Comparison of ENCODE assay signal across 13 mouse cellular contexts in genomic region chr2:105679331-105679730, GRCm38 (mm10). TPM values are rescaled to one million over a fixed set of nuclear protein-coding genes. Genes with fewer than 3 reads are reported as not detected.
DNase-seq lines count a peak whose midpoint lies in the region; ATAC-seq and TF ChIP-seq lines count a peak whose summit lies in the region.
"Had no signal": no experiment of that assay in that cellular context is flagged by ENCODE, and none has a peak within 500 bp of the region (broad histone marks: within the 10 kb centered on the region; RNA-seq: fewer than 3 reads in every experiment).

No protein-coding gene starts in this region.

- peaks cover 17% of the 10 kb centered on the region for H3K27me3 ChIP-seq in forebrain, embryonic 16.5 days (replicated peaks; ENCODE audit: control insufficient read depth, insufficient read depth, low read length)
- H3K27me3 ChIP-seq in midbrain, embryonic 11.5 days (ENCODE audit: control insufficient read depth, insufficient read depth, low read length) = peaks cover 85% of the 10 kb centered on the region

- WGBS in forebrain, embryonic 16.5 days = 22% methylated on average over 2 of the region's 2 CpGs
- 0% methylated on average over 2 of the region's 2 CpGs for WGBS in midbrain, embryonic 11.5 days
- 39% methylated on average over 2 of the region's 2 CpGs for WGBS in olfactory bulb, adult 2 months

- H3K9me3 ChIP-seq in forebrain, embryonic 16.5 days (ENCODE audit: control insufficient read depth, low read length) = no peaks in the 10 kb centered on the region
- H3K9me3 ChIP-seq in midbrain, embryonic 11.5 days (ENCODE audit: control insufficient read depth, low read length) = no peaks in the 10 kb centered on the region

- no peak for TF ChIP-seq POLR2A in olfactory bulb, adult 2 months (IDR thresholded peaks at IDR 0.05; ENCODE audit: insufficient read depth, low read depth, low read length)

- TF ChIP-seq CTCF in layer of hippocampus, adult 2 months (conservative IDR thresholded peaks at IDR 0.05) = no peak
- no peak for TF ChIP-seq CTCF in olfactory bulb, adult 2 months (IDR thresholded peaks at IDR 0.05; ENCODE audit: insufficient read depth, low read depth, low read length)

- H3K4me1 ChIP-seq in forebrain, embryonic 16.5 days (replicated peaks; ENCODE audit: control insufficient read depth, insufficient read depth, low read length) = peaks cover 56% of the 10 kb centered on the region
- peaks cover 6% of the 10 kb centered on the region for H3K4me1 ChIP-seq in midbrain, embryonic 11.5 days (ENCODE audit: control insufficient read depth, insufficient read depth, low read length)
- H3K4me1 ChIP-seq in olfactory bulb, adult 2 months (ENCODE audit: control insufficient read depth, insufficient read depth, low read length) = peaks cover 26% of the 10 kb centered on the region

- no peaks in the 10 kb centered on the region for H3K36me3 ChIP-seq in forebrain, embryonic 16.5 days (ENCODE audit: control insufficient read depth, insufficient read depth)
- no peaks in the 10 kb centered on the region for H3K36me3 ChIP-seq in midbrain, embryonic 11.5 days (ENCODE audit: control insufficient read depth, insufficient read depth, low read length)

- H3K9ac ChIP-seq in forebrain, embryonic 16.5 days (replicated peaks; ENCODE audit: low read depth, low read length) = peak overlapping the region; percentile 44
- peak overlapping the region; percentile 50 for H3K9ac ChIP-seq in midbrain, embryonic 11.5 days (ENCODE audit: low read length)
- H3K9ac ChIP-seq: lung, embryonic 14.5 days had no signal

- intact Hi-C loops in heart, postnatal 36 days (cut with DNase I) = loop anchor here (5.0 kb wide), 1 partner anchor 223 kb away; the partner anchor contains the start of genes Elp4 and Immp1l

- H3K4me2 ChIP-seq in forebrain, embryonic 16.5 days (ENCODE audit: low read length) = peak overlapping the region; percentile 41
- peak overlapping the region; percentile 45 for H3K4me2 ChIP-seq in midbrain, embryonic 11.5 days
- H3K4me2 ChIP-seq: lung, embryonic 14.5 days had no signal

- no peak for DNase-seq in layer of hippocampus, adult 2 months (ENCODE audit: low spot score in 2 of 2)
- no peak for DNase-seq in layer of hippocampus, postnatal 14 days (ENCODE audit: low spot score in 2 of 2)
- DNase-seq in midbrain, embryonic 11.5 days (ENCODE audit: low spot score, missing footprints) = no peak
- DNase-seq in thymus, postnatal 0 days (ENCODE audit: low spot score) = no peak
- no peak for DNase-seq in heart, postnatal 36 days
- no peak for DNase-seq in gastrocnemius, postnatal 10 days
- DNase-seq: adrenal gland, postnatal 25 days; lung, embryonic 14.5 days; thymus, postnatal 36 days had no signal

- peak overlapping the region; percentile 72; the same call in 1 of the 2 replicates for H3K27ac ChIP-seq in layer of hippocampus, adult 2 months
- H3K27ac ChIP-seq in forebrain, embryonic 16.5 days (ENCODE audit: low read length) = peak overlapping the region; percentile 27; the same call in 1 of the 2 replicates
- peak overlapping the region; percentile 3; the same call in 1 of the 2 replicates for H3K27ac ChIP-seq in midbrain, embryonic 11.5 days (ENCODE audit: low read depth, low read length)
- peak overlapping the region; percentile 69 for H3K27ac ChIP-seq in olfactory bulb, adult 2 months (ENCODE audit: insufficient read depth, low read depth, low read length)

- no peak overlapping the region; the same call in 1 of the 2 replicates for H3K4me3 ChIP-seq in layer of hippocampus, adult 2 months
- H3K4me3 ChIP-seq in forebrain, embryonic 16.5 days (replicated peaks; ENCODE audit: low read length) = peak overlapping the region; percentile 46
- peak overlapping the region; percentile 40 for H3K4me3 ChIP-seq in midbrain, embryonic 11.5 days (ENCODE audit: low read depth, low read length)
- H3K4me3 ChIP-seq in olfactory bulb, adult 2 months (ENCODE audit: insufficient read depth, low read depth, low read length) = peak overlapping the region; percentile 31

- no peak for ATAC-seq in forebrain, embryonic 16.5 days
- no peak for ATAC-seq in midbrain, embryonic 11.5 days (ENCODE audit: low FRiP score)

RNA-seq across cellular contexts. Expression of gene Pax6, which starts 10.6 kb away (rescaled TPM):
- 10 to 100 TPM; 10.5 to 13.5 TPM for total RNA-seq in layer of hippocampus, adult 2 months (2021)
- total RNA-seq in layer of hippocampus, postnatal 14 days (2021) = 10 to 100 TPM; 11.1 to 11.2 TPM
- polyA plus RNA-seq in forebrain, embryonic 16.5 days (2015; fragmentation: Nextera tagmentation; extraction: Ambion mirVana) = 39.9 and 42.2 TPM in 2 replicates
- polyA plus RNA-seq in midbrain, embryonic 11.5 days (2014; fragmentation: Nextera tagmentation; extraction: Ambion mirVana) = 45.5 and 45.7 TPM in 2 replicates
- not detected in 2 replicates for polyA plus RNA-seq in olfactory bulb, adult 2 months (2012; ENCODE audit: insufficient read depth, insufficient read length, low replicate concordance, missing spikeins)
- 0.09 TPM in 1 of 2 replicates, not detected in the other for polyA plus RNA-seq in thymus, postnatal 0 days (2015; fragmentation: Nextera tagmentation; extraction: Ambion mirVana)
- total RNA-seq in heart, postnatal 36 days (2021) = not detected
- total RNA-seq in gastrocnemius, postnatal 10 days (2021) = not detected
- total RNA-seq: adrenal gland, postnatal 25 days; hematopoietic stem cell, adult 5-6 weeks had no signal
- polyA plus RNA-seq: gonadal fat pad, adult 2 months; lung, embryonic 14.5 days had no signal

Comparison
In these comparisons a context has a peak if more than half of its experiments do, and no peak if none do; other contexts are left out.
1. H3K27ac ChIP-seq: peak in every context shown above with its lines; median percentile 72 in layer of hippocampus, adult 2 months; 69 in olfactory bulb, adult 2 months; 27 in forebrain, embryonic 16.5 days; 3 in midbrain, embryonic 11.5 days.
2. RNA of gene Pax6, which starts 10.6 kb away (total RNA-seq): 10.5 to 13.5 TPM in layer of hippocampus, adult 2 months and 11.1 to 11.2 TPM in layer of hippocampus, postnatal 14 days; not detected in gastrocnemius, postnatal 10 days and not detected in heart, postnatal 36 days; every median in the first group is over 10 times any median in the second.